Mouse (Mus musculus) CH12F3 (cell line): Measurements from ENCODE around the gene Apoc2.

Experiments
- in situ Hi-C: fragments of 300-500 bp; cut with MboI; formaldehyde crosslinking; loops from 2 replicates; pipeline ENCODE4 v1.14.3; 2020; ENCODE audit warnings: low sequenced_read_pairs

The Apoc2 gene

GRCm38 (mm10) chr7:19677872-19678271 lies at the start of gene Apoc2:
Apoc2 (minus strand) TSS chr7:19677941.
- in situ Hi-C loops, result no loop called here

DNA sequence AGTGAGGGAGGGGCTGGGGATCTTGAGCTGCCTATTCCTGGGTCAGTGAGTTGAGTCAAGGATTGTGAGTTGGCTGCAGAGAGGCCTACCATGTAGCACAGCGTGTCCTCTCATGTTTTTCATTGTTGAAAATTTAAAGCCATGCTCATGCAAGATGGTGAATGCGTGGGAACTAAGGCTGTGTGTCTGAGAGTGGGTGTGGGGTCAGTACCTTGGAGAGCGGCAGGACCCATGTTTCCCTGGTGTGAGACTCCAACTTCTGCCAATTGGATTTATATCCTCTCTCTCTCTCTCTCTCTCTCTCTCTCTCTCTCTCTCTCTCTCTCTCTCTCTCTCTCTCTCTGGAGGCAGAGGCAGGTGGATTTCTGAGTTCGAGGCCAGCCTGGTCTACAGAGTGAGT lies 48.8 kb upstream of the Apoc2 start:
- in situ Hi-C loops, result no loop called here

DNA sequence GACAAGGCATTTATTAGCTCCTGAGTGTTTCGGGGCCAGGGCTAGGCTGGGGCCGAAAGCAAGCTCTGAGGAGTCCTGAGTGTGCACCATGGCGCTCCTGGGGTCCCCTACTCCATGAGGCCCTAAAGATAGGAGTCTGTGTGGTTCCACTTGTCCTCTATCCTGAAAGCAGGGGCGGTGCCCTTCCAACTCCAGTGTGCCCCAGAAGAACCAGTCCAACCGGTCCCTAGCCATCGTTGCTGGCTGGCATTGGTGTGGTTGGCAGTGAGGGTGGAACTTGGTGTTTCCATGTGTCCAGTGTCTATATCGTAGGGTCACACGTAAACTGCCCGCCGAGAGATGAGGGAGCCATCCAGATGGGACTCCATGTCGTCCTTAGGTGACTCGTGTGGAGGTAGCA lies 46.4 kb upstream of the Apoc2 start:
- in situ Hi-C loops, result no loop called here

- in situ Hi-C loops, result no loop called here
Measured at GRCm38 (mm10) chr7:19722754-19723195, 45.0 kb upstream of the Apoc2 start.

DNA sequence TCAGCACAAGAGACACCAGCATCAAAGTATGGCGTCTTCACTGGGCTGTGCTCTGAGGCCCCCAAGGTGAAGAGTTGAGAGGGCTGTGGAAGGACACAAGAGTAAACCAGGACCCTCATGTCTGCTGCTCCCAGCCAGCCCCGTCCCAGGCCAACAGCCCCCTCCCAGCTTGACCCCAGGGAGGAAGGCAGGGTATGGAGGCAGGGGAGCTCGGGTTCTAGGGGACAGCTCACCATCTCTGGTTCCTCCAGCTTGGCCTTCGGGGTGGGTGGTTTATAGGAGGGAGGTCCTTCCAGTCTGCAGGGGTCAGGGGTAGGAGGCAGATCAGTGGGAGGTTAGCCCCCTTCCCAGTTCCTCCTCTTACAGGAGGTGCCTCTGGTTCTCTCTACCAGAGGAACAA lies 41.5 kb upstream of the Apoc2 start:
- in situ Hi-C loops, result no loop called here

- in situ Hi-C loops, result no loop called here
Measured at GRCm38 (mm10) chr7:19718297-19718952, 40.7 kb upstream of the Apoc2 start.

- in situ Hi-C loops, result no loop called here
Measured at GRCm38 (mm10) chr7:19717346-19717745, 39.6 kb upstream of the Apoc2 start.

DNA sequence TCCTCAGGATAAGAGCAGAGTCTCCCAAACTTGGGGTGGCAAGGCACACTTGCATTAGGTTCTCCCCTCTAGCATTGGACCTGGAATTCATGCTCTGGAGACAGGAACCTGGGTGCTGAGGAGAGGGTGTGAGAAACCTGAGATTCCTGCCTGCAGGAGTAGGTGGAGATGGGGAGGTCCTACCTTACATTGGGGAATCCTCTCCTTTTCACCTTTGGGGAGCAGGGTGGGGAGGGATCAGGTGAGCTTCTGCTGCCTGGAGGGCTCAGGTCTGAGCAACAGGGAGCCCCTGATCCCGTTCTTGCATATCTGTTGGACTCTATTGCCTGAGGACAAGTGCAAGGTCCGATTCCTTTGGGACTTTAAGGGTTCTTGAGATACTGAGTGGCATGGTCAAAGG lies 39.1 kb upstream of the Apoc2 start:
- in situ Hi-C loops, result no loop called here

DNA sequence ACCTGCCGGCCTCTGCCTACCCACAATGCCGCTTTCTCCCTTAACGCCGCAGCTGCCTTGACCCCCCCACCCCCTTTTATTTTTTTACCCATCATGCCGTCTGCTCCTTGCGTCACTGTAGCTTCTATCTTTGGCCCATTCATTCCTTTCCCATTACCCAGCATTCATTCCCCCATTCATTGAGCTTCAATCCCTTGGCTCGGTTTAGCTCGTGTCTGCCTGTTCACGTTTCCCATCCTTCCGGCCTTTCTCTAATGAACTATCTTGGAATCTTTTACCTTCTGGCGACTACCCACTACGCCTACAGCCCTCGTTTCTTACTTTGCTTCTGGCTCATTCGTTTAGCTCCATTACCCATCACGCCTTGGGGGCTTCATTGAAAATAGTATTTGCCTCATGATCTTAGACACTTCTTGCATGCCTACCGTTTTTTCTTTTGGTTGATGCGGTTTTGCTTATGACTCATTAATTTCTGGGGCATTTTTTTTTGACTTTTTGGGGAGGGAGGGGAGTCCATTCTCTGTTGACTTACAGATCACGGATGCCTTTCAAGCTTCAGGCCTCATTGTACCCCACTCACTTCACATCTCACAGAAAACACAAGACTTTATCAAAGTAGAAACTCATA lies 38.4 kb upstream of the Apoc2 start:
- in situ Hi-C loops, result no loop called here

DNA sequence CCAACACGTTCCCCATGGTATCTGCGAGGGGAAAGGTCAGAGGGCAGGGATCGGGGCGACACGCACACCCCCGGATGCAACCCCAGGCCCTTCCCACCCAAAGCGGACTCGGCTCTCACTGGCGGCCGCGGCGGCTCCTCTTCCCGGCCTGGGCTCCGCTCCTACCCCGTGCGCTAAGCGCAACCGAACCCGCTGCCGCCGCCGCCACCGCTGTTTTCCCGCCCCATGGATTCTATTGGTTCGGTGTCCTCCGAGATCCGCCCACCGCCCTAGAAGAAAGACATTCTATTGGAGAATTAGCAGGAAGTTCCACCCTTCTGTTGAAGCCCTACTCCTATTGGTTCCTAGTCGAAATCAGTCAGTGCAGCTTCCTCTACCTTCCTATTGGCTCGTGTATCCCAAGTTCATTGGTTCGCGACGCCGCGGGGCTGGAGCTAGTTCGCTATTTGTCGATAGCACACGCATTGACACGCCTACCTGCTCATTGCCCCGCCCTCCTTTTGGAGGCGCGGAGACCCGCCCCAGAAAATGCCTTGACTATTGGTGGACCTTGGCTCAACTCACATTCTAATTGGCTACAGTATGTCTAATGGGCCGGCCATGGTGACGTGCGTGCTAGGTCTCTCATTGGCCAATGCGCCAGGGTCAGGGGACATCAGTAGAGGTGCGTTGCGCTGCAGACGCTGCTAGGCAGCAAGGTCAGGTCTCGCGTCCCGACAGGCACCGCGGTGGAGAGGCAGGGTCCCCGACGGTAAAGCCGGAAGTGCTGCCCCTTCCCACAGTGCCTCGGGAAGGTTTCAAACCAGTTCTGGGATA lies 37.7 kb upstream of the Apoc2 start, which contains the start of gene Tomm40:
Gene Tomm40, minus strand, starts transcription at position 200 of the 816 bp plus-strand sequence.
- in situ Hi-C loops, result no loop called here

GRCm38 (mm10) chr7:19714836-19715235 lies 37.1 kb upstream of the Apoc2 start:
- in situ Hi-C loops, result no loop called here

GRCm38 (mm10) chr7:19713598-19713997 lies 35.9 kb upstream of the Apoc2 start:
- in situ Hi-C loops, result no loop called here

DNA sequence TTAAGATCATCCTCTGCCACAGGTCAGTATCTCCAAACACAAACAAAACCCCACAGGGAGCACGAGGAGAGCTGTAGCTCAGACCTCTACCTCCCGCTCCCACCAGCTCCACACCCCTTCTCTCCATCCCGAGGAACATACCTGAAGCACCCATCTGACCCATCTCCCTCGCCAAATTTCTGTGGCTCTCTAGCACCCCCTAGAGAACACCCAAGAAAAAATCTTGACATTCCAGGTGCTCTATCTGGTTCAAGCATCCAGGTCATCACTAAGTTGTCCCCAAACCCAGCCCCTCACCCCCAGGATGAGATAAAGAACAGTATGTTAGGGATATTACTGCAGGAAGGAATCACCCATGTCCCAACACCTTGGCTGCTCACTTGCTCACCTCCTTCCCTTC lies 35.5 kb upstream of the Apoc2 start:
- in situ Hi-C loops, result no loop called here

GRCm38 (mm10) chr7:19712414-19712813 lies 34.7 kb upstream of the Apoc2 start:
- in situ Hi-C loops, result no loop called here

DNA sequence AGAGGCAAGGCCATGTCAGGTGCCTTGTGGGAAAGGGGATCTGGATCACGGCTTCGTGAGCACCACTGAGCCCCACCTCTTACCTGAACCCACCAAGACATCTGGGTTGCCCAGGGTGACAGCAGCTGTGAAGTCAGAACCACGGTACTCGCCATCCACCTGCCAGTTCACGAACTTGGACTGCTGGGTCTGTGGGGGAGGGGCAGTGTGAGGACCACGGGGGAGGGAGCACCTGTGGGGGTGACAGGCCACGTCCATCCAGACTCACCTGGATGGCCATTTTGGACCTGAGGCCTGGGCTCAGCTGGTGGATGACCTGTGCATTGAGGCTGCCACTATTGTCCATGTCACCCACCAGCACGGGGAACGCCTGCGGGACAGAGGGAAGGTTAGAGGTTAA lies 32.9 kb upstream of the Apoc2 start:
- in situ Hi-C loops, result no loop called here

DNA sequence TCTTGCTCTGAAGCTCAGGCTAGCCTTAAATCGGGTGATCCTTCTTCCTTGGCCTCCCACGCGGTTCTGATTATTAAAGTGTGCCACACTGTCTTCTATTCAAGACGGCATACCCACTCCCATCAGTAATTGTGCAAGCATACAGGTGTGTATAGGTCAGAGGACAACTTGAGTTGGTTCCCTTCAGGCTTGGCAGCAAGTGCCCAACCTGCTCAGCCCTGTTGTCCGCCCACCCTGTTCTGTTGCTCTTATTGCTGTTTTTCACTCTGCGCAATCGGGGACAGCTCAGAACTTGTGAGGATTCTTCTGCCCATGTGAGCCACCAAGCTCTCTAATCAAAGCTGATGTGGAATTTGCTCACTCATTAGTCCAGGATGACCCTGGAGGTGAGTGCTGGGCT lies 27.5 kb upstream of the Apoc2 start:
- in situ Hi-C loops, result no loop called here

DNA sequence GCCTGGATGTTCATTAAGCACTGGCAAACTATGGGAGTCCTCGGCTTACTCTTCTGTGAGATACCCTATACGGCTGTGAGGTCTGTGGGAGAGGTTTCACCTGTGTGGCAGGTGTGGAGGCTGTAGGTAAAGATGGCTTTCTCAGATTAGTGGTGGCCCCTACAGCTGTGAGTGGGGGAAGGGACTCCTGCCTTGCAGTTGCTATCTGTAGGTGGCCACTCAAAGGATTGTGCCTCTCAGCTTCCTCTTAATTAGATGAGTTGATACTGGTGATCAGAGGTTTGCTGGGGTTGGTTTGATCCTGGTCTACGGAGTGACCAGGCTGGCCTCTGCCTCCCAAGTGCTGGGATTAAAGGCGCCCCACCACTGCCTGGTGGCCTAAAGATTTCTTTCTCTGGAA lies 26.7 kb upstream of the Apoc2 start:
- in situ Hi-C loops, result loop anchor here (5.0 kb wide), 1 partner anchor 37 kb away; the partner anchor contains the start of gene Clptm1

- in situ Hi-C loops, result loop anchor here (5.0 kb wide), 1 partner anchor 36 kb away; the partner anchor contains the start of gene Clptm1
Measured at GRCm38 (mm10) chr7:19702859-19703555, 25.3 kb upstream of the Apoc2 start.

DNA sequence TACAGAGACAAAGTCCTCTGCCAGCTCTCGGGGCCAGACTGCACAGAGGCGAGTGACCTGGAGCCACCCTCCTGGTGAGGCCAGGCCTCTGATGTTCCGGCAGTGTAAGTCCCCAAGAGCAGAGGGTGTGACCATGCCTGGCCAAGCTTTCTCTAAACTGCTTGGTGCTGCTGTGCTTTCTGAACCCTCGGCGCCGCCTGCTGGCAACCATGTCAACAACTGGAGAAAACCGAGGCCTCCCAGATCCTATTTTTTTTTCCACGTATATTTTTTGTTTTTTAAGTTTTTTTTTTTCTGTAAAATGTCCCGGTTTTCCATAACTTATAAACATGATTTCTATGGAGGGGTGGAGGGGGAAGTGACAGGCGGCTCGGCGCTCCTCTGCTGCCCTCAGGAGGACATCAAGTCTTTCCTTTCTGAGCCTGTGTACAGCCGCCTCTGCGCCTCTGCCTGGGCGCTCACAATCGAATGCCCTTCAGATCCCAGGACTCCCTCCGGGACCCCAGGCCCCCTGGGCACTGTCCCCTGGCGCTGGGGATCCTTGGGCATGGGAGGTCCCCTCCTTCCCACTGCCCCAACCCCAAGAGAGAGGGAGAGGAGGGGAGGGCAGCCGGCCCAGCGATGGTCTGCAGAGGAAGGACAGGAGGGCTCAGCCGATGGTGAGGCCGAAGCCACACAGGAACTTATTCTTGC lies 23.5 kb upstream of the Apoc2 start:
- in situ Hi-C loops, result loop anchor here (5.0 kb wide), 1 partner anchor 34 kb away; the partner anchor contains the start of gene Clptm1
